Mouse (Mus musculus): Measurements from ENCODE around the gene Nhlrc2. TPM values are rescaled to one million over a fixed set of nuclear protein-coding genes. Genes with fewer than 3 reads are reported as not detected.
"Not testable (repeated sequence)": the region's sequence is repeated elsewhere in the genome, so short reads cannot be mapped to it uniquely, and the experiment has no call there.

Gene Nhlrc2
- total RNA-seq (2021): 10 to 100 TPM; 24.0 to 25.5 TPM
- long read RNA-seq, experiment 1, full-length matches to known transcripts: 3 of 8 reads
- long read RNA-seq, experiment 1, partial matches to known transcripts: 2 of 8 reads
- long read RNA-seq, experiment 1, other reads (novel, unspliced or antisense): 3 of 8 reads
- long read RNA-seq, experiment 2, full-length matches to known transcripts: 7 of 26 reads
- long read RNA-seq, experiment 2, partial matches to known transcripts: 9 of 26 reads
- long read RNA-seq, experiment 2, other reads (novel, unspliced or antisense): 10 of 26 reads

DNA sequence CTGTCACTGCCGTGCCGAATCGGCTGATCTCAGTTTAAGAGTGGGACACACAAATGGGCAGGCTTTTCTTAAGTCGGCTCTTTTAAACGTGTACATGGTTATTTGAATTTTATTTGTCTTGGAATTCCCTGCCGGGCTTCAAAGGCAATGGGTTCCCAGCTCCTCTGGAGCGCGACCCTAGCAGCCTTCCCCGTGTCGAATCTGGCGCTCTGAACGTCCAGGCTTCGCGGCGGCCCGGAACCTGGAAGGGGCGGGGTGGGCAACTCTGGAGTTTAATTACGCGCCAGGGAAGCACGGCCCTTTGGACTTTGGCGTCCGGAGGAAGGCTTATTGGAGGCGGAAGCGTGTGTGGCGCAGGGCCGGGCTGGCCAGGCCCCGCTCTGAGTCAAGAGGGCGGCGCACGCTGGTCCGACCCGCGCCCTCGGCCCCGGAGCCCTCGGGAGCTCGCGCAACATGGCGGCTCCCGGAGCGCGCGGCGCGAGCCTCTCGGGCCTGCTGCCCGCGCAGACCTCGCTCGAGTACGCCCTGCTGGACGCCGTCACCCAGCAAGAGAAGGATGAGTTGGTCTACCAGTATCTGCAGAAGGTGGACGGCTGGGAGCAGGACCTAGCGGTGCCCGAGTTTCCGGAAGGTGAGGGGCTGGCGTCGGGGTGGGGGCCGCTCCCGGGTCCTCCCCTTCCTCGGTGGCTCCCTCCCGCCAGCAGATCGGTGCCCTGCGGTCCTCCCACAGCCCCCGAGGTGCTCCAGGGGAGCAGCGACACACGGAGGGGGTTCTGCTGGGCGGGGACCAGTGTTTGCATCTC lies at the start of gene Nhlrc2:
Nhlrc2 (plus strand) TSS at position 32 of the 803 bp plus-strand sequence.
- DNase-seq (ENCODE audit: low spot score in 2 of 2): peak; percentile 59 to 75

DNA sequence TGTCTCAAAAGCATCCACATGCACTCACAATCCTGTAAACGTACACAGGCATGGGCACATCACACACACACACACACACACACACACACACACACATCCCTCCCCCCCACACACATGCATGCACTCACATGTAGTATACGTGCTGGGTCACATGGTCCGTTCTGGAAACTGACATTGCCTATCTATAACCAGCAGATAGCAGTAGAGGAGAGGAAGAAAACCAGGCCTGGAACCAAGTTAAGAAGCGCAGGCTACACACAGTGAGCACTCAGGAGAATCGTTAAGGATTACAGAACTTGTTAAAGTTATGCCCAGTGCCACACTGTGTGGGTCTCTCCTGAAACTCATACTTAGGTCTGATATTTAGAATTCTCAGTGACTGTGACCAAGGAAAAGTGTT lies 45.0 kb upstream of the Nhlrc2 start:
- DNase-seq (ENCODE audit: low spot score in 2 of 2): not testable (repeated sequence)

DNA sequence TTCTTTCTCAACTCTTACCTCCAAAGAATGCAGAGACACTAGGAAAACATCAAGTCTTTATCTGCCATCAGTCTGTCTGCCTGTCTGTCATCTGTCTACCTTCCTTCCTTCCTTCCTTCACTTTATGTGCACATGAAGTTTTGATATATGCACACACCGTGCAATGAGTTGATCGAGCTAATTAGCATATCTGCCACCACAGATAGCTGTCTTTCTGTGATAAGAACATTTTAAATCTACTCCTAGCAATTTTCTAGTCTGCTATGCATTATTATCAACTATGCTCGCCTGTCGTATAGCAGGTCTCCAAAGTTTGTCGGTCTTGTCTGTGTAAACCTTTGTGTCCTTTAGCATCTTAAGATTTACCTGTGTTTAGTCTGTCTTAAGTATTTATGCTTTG lies 44.5 kb upstream of the Nhlrc2 start:
- DNase-seq (ENCODE audit: low spot score in 2 of 2): not testable (repeated sequence)

DNA sequence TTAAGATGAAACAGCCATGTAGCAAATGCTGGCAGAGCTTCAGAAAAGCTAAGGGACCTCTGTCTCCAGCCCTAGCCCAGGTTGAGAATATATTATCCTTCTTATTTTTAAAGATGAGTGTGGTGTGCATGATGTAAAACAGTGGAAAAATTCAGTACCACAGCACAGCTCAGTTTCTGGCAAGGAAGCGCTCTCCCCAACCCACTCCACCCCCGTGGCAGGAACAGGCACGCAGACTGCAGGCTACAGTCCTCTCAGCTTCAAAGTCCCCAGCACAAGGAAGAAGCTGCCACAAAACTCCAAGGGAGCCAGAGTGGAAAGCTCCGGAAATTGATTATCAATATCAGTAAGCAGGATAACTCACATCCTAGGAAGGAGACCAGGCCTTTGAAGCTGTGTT lies 36.9 kb upstream of the Nhlrc2 start:
- not testable (repeated sequence) for DNase-seq (ENCODE audit: low spot score in 2 of 2)

DNA sequence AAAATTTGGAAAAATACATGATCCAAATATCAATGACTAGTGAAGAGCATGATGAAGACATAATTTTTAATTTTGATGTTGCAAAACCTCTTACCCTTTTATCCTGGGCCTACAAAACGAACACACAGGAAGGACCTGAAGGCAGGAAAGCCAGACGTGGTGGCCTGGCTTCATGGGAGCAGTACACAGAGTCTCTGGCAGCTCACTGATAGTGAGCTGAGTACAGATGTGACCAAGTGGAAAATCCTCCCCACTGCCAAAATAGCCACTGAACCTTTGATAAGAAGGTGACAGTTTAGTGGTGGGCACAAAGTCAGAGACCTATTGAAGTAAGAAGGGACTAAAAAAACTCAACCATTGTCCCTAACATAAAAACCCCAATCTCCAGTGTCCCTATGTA lies 34.5 kb upstream of the Nhlrc2 start:
- DNase-seq (ENCODE audit: low spot score in 2 of 2): not testable (repeated sequence)

DNA sequence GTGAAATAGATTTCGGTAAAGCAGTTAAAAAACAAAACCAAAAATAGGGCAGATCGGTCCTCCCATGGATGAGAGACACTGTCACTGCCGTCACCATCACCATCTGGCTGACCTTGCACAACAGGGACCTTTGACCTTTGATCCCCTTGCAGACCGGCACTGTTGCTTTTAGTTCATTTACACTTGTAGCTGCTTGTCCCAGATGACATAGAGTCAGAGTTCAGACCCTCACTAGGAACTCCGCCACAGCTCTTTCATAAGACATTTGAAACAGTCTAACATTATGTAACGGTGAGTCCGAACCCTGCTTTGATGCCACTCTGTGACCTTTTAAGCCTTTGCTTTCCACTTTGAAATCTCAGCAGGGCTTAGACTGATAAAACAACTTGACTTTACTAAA lies 28.7 kb upstream of the Nhlrc2 start:
- DNase-seq (ENCODE audit: low spot score in 2 of 2): not testable (repeated sequence)

DNA sequence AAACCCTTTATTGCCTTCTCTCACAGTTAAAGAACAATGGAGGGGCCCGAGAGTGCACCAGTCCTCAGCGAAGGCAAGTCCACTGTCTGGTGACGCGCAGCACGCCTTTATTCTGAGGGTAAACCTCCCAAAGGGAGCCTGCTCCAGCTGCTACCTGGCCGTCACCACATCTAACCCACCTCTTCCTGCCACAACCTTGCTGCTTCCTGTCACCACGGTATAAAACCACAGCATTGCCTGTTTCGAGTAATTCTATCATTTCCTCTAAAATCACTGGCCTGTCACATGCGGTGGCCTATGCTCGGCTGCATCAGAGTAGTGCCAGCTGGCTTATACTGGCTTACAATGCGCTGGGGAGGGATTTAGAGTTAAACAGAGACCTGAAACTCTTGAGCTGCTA lies 17.5 kb upstream of the Nhlrc2 start:
- not testable (repeated sequence) for DNase-seq (ENCODE audit: low spot score in 2 of 2)

DNA sequence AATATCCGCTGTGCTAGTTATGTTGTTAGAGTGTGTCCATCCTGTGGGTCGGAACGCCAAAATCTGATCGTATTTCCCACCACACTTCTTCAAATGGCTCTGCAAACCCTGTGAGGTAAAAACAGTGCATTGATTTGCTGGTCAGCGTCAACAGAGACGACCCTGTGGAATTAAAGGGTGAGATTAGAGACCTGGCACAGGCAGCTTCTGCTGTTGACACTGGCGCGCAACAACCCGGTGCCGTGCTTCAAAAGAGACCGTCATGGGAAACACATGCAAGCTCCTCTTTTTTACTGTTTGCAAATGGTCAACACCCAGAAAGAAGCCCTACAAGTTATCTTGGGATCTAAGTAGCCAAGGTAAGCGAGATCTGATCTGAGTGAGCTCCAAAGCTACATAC lies 16.8 kb upstream of the Nhlrc2 start:
- DNase-seq (ENCODE audit: low spot score in 2 of 2): no peak

DNA sequence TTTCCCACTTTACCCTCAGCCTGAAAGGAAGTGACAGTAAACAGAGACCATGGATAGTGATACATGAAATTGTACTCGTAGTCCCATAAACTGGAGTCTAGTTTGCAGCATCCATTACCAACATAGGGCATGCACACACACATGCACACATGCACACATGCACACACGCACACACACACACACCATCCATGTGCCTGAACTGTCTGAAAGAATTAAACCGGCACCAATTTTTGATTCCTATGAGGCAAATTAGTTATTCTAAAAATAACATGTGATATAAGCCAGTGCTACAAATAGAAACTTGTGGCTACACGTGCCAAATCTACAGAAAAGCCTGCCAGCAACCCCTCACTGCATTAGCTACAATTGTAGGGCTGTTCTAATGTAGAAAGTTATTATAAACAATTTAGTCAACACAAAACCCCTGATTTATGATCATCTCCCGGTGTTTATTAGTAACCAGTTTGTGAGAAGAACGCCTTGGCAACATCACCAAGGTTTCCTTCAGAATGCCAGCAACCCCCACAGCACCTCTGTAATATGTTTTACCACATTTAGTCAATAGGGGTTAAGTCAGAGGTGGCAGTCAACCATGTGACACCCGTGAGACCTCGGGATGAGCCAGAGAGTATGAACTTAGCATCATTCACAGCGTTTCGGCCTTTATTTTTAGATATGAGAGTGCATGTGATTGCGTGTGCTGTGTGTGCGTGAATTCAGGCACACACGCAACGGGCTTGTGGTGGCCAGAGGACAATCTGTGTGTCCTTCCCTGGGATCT lies 14.6 kb upstream of the Nhlrc2 start:
- no peak for DNase-seq (ENCODE audit: low spot score in 2 of 2)

DNA sequence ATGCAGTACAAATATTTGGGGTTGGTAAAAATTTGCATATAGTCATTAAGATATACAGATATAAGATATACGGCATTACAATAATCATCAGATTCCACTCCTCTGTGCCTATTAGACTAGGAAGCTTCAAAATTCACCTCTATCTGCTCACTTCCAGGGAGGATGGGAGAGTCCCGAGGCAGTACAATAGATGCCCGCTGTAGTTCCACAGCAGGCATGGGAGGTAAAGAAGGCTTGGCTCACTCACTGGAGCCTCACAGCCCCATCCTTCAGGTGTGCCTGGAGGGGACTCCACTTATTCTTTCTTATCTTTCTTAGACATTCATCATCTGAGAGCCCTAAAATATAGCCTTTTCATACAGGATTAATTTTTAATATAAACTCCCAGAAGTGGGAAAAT lies 13.7 kb upstream of the Nhlrc2 start:
- no peak for DNase-seq (ENCODE audit: low spot score in 2 of 2)

DNA sequence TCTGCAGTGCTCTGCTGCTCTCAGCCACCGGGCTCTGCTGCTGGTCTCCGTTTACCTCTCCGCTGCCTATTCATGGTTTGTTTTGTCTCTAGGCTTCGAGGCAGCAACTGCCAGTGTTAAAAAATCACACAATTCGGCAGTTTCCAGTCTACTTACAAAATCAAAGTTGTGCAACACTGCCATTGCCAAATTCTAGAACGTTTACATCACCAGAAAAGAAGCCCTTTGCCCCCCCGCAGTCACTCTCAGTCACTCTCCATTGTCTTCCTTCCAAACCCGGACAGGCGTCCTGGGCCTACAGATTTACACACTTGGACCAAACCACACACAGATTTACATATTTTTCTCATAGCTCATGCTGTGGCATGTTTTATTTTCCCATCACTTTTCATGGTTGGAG lies 13.0 kb upstream of the Nhlrc2 start:
- no peak for DNase-seq (ENCODE audit: low spot score in 2 of 2)

DNA sequence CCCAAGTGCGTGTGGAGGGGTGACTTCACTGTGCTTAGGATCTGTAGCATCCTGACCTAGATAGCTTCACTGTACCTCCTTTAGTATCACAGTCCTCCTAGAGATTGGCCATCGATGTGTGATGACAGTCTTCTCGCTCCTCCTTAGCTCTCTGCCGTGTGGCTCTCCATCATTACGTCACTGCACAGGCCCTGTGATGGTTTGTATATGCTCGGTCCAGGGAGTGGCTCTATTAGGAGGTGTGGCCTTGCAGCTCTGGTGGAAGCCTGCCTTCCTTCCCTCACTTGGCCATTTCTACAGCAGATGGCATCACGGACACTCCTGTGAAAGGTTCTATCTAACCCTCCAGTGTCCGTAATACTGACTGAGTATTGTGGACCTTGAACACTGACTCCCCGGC lies 12.3 kb upstream of the Nhlrc2 start:
- DNase-seq (ENCODE audit: low spot score in 2 of 2): no peak

DNA sequence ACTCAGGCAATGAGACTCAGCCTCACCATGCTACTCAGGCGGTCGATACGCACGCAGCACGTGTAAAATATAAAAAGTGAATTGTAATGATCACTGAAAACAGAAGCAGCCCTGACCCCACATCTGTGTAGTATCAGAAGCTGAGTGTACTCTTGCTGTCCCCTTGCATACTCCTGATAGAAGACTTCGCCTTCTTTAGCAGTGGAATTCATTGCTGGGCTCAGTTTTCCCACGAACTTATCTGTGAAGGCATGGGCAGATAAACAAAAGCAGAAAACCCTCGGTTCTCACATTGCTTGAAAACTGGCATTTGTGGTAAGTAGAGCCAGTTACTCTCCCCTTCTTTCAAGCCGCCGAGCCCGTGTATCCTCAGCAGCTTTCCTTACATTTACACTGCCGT lies 4.7 kb upstream of the Nhlrc2 start:
- DNase-seq (ENCODE audit: low spot score in 2 of 2): no peak

DNA sequence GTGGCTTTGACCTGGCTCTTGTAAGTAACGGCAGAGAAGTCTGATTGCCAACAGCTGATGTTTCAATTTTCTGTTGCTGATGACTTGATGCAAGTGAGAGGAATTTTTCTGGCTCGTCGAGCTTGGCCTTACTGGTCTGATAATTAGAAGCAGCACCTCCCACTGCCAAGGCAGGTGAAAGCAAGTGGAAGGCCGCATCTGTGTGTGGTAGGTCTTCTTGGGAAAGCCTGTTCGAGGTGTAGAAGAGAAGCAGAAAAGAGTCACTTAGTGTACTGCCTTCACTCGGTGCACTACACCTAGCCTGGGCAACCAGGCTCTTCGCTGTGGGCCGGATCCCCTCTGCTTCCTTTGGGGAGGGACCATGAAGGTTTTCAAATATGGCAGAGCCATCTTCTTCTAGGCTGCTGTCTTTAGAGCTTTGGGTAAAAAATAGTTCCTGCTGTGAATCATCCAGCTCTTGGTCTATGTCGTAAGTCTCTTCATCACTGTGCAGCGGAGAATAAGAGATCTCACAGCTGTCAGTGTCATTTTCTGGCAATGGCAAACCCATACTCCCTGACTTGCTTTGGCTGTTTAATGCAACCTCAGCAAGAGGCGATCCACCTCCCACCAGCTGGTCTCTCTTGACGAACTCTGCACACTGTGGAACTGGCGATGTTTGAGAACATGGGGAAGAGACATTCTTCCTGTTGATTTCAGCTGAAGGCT lies 3.2 kb upstream of the Nhlrc2 start:
- DNase-seq (ENCODE audit: low spot score in 2 of 2): no peak

DNA sequence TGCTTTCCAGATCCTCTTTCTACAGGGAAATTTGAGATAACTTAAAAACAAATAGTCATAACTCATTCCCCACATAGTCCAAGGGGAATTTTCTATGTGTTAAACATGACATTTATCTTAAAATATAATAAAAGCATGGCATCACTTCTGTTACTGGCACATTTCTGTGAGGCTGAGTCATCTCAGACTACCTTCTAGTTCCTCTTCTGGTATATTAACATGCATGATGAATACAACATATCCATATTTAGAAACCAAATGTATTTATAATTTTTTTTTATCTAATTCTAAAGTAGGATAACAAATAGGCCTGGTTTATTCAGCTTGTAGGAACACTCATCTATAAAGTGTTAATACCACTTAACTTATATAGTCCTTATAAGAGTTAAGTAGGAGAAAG lies 2.0 kb upstream of the Nhlrc2 start:
- no peak for DNase-seq (ENCODE audit: low spot score in 2 of 2)

DNA sequence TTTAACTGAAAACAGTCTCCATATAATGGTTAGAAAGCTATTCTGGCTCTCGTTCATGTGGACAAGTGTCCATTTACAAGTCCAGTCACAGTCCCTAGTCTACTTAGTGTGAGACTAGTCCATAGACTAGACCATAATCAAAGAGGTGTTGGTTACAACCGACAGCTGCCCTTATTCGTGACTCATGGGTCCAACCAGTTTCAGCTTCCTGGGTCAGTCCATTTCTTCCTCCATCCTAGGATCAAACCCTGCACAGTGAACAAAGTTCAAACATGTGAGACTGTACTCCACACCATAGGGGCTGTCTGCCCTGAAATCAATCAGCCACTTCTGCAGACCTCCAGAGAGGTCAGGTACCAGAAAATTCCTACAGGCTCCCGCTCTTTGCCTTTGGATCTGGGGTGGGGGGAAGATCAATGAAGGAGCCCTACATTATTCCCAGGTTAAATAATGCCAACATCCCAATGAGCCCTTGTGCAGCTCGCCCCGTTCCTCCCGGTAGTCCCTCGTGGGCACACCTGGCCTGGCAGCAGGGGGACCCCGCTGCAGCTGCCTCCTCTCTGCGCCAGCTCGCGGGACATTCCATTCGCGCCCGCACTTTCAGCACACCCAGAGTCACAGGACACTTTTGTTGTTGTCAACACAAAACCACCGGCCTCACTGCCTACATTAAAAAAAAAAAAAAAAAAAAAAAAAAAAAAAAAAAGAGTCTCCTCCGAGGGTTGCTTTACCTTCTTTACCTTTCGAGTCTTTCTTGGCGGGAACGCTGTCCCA lies 418 bp upstream of the Nhlrc2 start, which contains the start of gene Dclre1a:
Dclre1a (minus strand) TSS at position 767 of the 774 bp plus-strand sequence.
- peak; percentile 26 to 57 for DNase-seq (ENCODE audit: low spot score in 2 of 2)

DNA sequence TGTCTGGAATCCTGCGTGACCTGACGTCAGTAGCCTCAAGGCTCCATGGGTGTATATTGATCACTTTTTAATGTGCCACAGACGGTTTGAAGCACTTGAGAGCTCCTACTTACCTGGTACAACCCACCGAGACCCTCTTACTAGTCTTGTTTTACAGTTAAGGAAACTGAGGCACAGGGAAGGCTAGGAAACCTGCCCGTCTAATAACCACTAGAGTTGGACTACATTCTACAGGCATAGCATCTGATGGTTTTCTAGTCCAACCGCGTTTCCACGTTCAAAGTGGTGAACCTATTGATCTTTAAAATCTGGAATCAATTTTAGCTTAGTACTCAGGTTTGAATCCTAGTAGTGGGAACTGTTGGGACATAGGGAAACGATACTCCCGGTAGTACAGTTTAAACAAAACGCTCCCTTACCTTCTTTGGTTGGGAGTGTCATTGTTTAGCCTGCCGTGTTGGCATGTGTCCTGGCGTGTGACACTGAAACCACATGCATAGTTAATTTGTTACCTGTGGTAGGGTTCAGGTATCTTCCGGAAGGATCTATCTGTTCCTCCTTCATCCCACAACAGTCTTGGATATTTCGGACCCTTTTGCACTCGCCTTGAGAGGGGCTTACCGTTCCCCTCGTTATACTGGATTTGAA lies 1.1 kb downstream of the Nhlrc2 start:
- no peak for DNase-seq (ENCODE audit: low spot score in 2 of 2)

DNA sequence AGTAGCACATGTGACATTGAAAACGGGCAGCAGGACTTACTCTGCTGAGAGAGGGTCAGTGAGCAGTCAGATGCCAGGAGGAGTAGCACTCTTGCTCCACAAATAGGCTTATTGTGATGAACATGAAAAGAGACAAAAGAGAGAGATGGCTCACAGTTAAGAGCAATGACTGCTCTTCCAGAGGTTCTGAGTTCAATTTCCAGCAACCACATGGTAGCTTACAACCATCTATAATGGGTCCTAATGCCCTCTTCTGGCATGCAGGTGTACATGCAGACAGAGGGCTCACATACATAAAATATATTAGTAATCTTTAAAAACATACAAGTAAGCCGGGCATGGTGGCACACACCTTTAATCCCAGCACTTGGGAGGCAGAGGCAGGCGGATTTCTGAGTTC lies 5.1 kb downstream of the Nhlrc2 start:
- DNase-seq (ENCODE audit: low spot score in 2 of 2): no peak

DNA sequence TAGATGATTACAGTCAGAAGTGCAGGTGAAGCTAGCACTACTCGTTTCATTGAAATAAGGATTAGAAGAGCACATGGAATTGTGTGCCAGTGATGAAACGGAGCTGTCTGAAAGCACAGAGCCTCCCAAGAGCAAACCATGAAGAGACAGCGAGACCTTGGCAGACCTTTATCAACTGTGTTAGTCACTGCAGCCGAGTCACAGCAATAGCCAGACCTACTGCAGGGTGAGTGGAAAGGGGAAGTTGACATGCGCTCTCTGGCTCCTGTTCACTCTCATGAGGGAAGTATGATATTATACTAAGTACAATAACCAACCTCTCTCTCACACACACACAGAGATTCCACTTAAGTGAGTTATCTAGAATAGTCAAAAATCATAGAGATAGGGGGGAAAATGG lies 7.9 kb downstream of the Nhlrc2 start:
- no peak for DNase-seq (ENCODE audit: low spot score in 2 of 2)

All from adrenal gland, postnatal 4 days (tissue).